Mouse (Mus musculus) heart, adult 18-20 months (tissue): Measurements from ENCODE around the gene Gm11634. TPM values are rescaled to one million over a fixed set of nuclear protein-coding genes. Genes with fewer than 3 reads are reported as not detected.
"Not testable (repeated sequence)": the region's sequence is repeated elsewhere in the genome, so short reads cannot be mapped to it uniquely, and the experiment has no call there.

Source experiments
- DNase-seq, 2 experiments: peaks; one replicate each; pipeline ENCODE4 v3.0.0; 2021 to 2022; ENCODE audit warnings: mixed read lengths in 1 of 2
- long read RNA-seq, 2 experiments: library from polyadenylated mRNA; stranded (forward); transcript quantifications; one replicate each; pipeline ENCODE4 v2.0.0; 2021
- total RNA-seq, 2 experiments: library from RNA; stranded (reverse); gene quantifications; 2 replicates each; pipeline ENCODE4 v1.2.3; 2021

The Gm11634 gene
- not detected for total RNA-seq
- long read RNA-seq, experiment 1 = 0 reads
- long read RNA-seq, experiment 2 = 0 reads

DNA sequence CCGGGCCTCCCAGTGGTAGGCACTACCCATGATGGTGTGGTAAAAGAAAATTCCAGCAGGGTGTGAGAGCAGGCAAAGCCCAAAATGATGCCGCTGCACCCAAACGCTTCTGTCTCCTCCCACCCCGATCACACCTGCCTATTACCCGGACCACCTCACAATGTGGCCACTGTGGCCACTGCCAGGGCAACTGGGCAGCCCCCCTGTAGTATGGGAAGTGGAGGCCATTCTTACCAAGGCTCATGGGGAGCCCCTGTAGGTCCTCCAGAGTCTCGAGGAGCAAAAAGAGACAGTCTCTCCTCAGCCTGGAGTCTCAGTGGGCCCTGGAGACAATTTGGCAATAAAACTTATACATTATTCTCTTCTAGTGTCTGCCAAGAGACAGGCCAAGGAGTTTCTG is at the start of gene Gm11634:
Gene Gm11634, minus strand, starts transcription at position 101 of the 400 bp plus-strand sequence.
- DNase-seq = no peak

GRCm38 (mm10) chr11:101647093-101647492 is 48.0 kb upstream of the Gm11634 start:
- not testable (repeated sequence) for DNase-seq

DNA sequence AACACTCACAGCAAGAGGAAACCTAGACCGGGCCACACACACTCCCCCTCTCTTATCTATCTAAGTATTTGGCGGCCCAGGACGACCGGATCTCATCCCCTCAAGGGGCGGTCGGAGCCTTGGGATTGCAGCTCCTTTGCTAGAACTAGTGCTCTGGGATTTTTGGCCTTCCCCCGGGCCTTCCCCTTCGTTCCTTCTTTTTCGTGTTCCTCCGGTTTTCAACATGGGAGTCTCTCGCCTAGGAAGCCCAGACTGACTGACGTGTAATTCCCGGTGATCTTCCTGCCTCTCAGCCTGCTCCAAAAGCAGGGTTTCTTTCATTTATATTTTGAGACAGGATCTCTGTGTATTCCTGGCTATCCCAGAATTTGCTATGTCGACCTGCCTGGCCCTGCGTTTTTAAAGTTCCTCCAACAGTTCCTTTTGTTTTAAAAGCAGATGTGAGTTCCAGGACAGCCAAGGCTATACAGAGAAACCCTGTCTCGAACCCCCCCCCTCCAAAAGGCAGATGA is 47.3 kb upstream of the Gm11634 start:
- DNase-seq = not testable (repeated sequence)

DNA sequence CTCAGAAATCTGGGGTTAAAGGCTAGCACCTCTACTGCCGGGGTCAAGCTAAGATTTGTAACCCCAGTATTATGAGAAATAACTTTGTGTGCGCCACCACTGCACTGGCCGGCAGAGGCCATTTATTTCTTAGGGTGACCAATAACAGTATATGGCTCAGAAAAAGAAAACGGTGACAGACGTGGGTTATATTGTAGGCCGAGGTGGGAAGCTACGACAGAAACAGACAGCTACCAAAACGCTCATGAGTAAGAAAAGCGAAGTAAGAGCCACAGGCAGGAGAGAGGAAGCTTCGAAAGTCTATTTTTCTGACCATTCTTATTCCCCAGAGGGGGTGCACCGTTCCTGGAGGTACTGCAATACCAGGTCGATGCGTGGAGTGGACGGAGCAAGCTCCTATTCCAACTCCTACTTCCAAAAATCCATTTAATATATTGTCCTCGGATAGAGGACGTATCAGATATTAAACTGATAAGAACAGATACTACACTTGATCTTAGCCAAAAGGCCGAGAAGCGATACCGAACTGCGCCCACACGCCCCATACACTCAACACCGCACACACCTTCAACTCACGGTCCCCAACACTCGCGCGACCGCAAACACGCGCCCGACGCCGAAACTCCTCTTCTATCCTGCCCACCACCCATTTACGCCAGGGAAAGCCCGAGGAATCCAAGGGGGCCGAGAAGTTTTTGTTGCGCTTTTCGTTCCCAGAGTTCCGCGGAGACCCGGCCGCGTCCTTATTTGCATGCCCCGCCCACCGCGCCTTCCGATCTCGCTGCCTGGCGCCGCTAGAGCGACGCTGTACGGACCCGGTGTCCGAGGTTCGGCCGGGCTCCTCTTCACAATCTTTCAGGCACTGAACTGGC is 46.6 kb upstream of the Gm11634 start:
- peak; percentile 74 to 84 for DNase-seq

DNA sequence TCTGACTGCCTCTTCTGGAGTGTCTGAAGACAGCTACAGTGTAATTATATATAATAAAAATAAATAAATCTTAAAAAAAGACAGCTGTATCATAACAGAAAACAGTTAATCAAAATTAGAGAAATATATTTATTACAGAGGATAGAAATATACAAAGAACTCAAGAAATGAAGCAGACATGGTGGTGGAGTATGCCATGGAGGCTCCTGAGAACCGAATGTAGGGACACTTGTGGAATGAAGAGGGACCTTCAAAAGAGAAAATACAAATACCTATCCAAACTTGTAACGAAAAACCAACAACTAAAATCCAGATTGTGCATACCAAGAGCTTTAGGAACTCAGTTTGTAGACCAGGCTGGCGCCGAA is 46.0 kb upstream of the Gm11634 start:
- not testable (repeated sequence) for DNase-seq

DNA sequence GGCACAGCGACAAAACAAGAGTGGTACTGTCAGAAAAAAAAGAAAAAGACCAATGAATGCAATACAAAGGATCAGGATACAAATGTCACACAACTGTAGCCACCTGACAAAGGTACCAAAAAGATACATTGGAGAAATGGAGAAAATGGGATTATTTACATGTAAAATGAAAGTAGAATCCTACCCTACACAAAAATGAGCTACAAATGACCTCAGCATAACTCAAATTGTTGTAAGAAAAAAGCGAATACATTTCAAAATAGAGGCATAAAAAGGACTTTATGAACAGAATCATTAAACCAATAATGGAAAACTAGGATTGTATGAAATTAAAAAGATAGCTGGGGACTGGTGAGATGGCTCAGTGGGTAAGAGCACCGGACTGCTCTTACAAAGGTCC is 45.5 kb upstream of the Gm11634 start:
- no peak for DNase-seq

DNA sequence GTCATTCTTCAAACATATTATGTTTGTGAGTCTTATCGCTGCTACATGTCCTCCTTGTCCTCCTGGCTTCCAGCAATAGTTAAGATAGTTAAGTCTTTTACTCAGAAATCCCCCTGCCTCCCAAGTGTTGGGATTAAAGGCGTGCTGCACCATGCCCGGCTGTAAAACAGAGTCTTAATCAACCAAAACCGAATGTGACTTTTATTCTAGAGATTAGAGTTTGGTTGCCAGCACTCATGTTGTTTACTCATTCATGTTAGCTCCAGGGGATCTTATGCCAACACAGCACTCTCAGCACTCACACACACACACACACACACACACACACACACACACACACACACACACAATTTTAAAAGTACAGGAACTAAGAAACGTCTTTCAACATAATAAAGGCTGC is 43.9 kb upstream of the Gm11634 start:
- no peak for DNase-seq

- peak; percentile 26 to 47 for DNase-seq
These were observed 42.9 kb upstream of the Gm11634 start for GRCm38 (mm10) chr11:101641710-101642642.

DNA sequence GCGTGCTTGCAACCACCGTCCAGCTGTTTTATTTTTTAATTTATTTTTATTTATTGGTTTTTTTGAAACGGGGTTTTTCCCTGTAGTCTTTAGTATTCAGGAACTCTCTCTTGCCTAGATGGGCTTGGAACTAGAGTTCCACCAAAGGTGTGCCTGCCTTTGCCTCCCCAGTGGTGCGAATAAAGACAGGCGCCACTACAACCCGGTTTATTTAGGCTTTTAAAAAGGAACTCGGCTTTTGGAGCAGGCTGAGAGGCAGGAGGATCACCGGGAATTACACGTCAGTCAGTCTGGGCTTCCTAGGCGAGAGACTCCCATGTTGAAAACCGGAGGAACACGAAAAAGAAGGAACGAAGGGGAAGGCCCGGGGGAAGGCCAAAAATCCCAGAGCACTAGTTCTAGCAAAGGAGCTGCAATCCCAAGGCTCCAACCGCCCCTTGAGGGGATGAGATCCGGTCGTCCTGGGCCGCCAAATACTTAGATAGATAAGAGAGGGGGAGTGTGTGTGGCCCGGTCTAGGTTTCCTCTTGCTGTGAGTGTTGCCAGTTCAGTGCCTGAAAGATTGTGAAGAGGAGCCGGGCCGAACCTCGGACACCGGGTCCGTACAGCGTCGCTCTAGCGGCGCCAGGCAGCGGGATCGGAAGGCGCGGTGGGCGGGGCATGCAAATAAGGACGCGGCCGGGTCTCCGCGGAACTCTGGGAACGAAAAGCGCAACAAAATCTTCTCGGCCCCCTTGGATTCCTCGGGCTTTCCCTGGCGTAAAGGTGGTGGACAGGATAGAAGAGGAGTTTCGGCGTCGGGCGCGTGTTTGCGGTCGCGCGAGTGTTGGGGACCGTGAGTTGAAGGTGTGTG is 42.0 kb upstream of the Gm11634 start:
- DNase-seq = peak; percentile 83 to 87

DNA sequence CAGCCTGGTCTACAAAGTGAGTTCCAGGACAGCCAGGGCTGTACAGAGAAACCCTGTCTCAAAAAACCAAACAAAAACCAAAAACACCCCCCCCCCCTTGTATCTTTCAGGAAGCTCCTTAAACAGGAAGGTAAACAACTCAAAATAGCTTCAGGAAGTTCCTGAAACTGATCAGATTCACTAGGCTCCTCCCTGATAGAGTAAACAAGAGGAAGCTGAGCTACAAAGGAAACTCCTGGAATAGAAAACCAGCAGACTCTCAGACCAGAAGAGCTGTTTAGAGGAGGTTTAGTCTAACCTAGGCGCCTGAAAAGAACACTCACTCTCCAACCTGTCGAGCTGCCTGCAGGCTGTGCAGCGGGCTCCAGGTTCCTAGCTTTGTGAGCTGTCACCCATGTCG is 40.7 kb upstream of the Gm11634 start:
- no peak for DNase-seq

- DNase-seq = no peak
These were observed 36.6 kb upstream of the Gm11634 start for GRCm38 (mm10) chr11:101635660-101636059.

DNA sequence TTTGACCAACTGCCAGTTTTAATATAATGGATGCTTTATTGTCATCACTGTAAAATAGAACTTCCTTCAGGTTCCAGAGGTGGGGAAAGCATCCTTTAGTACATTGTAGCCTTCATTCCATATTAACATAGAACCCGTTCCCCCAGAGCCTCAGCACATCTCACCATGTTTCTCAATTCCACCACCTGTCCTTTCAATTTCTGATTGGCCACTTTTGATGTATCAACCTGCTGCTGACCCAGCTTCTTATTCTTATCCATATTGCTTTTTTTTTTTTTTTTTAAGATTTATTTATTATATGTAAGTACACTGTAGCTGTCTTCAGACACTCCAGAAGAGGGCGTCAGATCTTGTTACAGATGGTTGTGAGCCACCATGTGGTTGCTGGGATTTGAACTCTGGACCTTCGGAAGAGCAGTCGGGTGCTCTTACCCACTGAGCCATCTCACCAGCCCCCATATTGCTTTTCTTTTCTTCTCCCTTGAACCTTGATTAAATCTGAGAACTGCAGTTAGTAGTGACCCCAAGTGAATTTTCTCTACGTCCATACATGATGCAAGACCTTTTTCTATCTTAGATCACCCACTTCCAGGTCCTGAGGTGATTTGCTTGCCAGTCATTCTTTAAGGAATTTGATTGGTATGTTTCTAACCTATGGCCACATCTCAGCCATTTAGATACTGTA is 29.8 kb upstream of the Gm11634 start:
- not testable (repeated sequence) for DNase-seq

DNA sequence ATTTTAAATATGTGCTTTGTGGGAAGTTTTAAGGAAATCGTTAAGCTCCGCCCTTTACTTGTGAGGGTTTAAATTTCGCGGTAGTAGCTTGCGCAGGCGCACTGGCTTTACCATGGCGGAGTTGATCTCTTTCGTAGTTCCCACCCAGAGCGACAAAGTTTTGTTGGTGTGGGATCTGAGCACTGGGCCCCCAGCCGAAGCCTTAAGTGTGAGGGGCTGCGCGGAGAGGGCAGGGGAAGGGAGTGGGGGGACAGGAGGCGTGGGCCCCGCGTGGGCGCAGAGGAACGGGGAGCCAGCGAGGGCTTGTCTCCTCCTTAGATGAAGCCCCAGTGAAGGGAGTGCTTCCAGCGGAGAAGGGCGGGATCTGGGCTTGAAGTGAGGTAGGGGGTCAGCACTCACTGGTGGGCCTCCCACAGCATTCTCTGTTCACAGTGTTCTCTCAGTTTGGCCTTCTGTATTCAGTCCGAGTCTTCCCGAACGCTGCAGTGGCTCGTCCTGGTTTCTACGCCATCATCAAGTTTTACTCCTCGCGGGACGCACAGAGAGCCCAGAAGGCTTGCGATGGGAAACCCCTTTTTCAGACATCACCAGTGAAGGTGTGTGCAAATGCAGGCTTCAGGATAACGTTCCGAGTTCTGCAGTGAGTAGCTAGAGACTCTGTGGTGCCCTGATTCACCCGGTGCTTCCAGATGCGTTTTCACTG is 29.0 kb upstream of the Gm11634 start:
- DNase-seq = peak; percentile 89 to 96

GRCm38 (mm10) chr11:101626995-101627856 is 28.2 kb upstream of the Gm11634 start, which contains the start of gene Rdm1:
TSS of gene Rdm1 (plus strand) at chr11:101627195.
- DNase-seq = peak; percentile 88 to 89

GRCm38 (mm10) chr11:101626649-101626994 is 27.6 kb upstream of the Gm11634 start:
- DNase-seq = no peak

- DNase-seq = not testable (repeated sequence)
These were observed 21.1 kb upstream of the Gm11634 start for GRCm38 (mm10) chr11:101620022-101620655.

DNA sequence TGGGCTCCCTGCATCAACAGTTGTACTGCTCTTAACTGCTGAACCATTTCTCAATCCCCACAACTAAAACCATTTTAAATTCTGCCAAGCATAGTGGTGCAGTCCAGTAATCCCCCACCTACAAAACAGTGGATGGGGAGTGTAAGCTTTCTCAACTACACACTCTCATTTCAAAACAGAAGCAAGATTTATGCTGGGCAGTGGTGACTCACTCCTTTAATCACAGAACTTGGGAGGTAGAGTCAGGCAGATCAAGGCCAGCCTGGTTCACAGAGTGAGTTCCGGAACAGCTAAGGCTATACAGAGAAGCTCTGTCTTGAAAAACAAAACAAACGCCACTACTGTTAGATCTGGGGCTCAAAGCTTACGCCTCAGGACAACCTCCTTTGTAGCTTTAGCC is 19.5 kb upstream of the Gm11634 start:
- no peak for DNase-seq

DNA sequence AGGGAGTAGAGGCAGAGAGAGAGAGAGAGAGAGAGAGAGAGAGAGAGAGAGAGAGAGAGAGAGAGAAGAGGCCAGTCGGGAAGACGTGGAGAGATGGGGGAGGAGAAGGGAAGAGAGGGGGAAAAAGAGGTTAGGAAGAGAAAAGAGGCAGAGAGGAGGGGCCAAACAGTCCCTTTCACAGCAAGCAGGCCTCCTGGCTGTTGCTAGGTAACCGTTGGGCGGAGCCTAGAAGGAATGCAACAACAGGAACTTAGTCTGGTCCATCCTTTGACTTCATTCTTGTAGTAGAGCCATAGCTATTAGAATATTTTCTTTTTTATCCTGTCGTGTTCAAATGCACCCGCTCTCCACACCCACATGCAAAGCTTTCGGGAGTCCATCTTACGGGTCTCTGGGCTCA is 18.8 kb upstream of the Gm11634 start:
- DNase-seq = peak in 1 of 2 experiments; percentile 13
